In the genomic region with DNA sequence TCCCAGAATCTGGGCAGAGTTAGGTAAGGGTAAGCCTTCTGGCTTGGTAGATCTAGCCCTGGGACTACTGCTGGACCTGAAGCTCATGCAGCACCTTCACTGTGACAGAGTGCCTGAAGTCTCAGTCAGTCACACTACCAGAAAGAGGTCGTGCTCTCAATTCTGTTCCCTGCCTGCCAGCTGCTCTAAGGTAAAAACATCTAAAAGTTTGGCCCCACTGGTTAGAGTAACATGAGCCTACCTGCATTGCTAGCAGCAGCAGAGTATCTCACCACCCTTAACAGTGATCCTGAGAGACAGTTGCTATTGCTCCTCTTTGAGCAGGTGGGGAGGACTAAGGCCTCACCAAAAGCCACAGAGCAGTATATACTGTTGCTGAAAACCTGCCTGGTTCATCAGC, we compare ENCODE assay signal across 23 mouse cellular contexts.
DNase-seq lines count a peak whose midpoint lies in the region; ATAC-seq and TF ChIP-seq lines count a peak whose summit lies in the region.
"Had no signal": no experiment of that assay in that cellular context is flagged by ENCODE, and none has a peak within 500 bp of the region (broad histone marks: within the 10 kb centered on the region; RNA-seq: fewer than 3 reads in every experiment).

No protein-coding gene starts in this region.

- no peak for TF ChIP-seq POLR2A in thymus, adult 2 months (IDR thresholded peaks at IDR 0.05; ENCODE audit: control insufficient read depth, extremely low read depth, insufficient read depth, low read length, poor library complexity)

- H3K4me2 ChIP-seq in heart, embryonic 16.5 days (ENCODE audit: low read depth, low read length): no peak overlapping the region
- H3K4me2 ChIP-seq: embryonic facial prominence, embryonic 12.5 days; forebrain, embryonic 13.5 days; forebrain, embryonic 15.5 days had no signal

- H3K9me3 ChIP-seq in heart, embryonic 16.5 days (replicated peaks; ENCODE audit: control insufficient read depth, low read length): no peaks in the 10 kb centered on the region
- H3K9me3 ChIP-seq: embryonic facial prominence, embryonic 10.5 days; embryonic facial prominence, embryonic 12.5 days; forebrain, embryonic 13.5 days; forebrain, embryonic 15.5 days; G1E had no signal

- DNase-seq in heart, postnatal 14 days: no peak
- DNase-seq in thymus, adult 2 months: no peak
- DNase-seq in thymus, postnatal 36 days: no peak
- peak; percentile 54 for DNase-seq in thymus, postnatal 14 days
- no peak for DNase-seq in thymus, adult 18-20 months
- DNase-seq: adrenal gland, adult 8-10 months; adrenal gland, postnatal 14 days; adrenal gland, postnatal 36 days; B cell, adult 2 months; cerebellum, adult 11-12 months; cerebellum, adult 2 months; cerebellum, adult 9-10 months; cerebellum, postnatal 10 days had no signal

- H3K27me3 ChIP-seq in heart, embryonic 16.5 days (ENCODE audit: control insufficient read depth, insufficient read depth, low read length): no peaks in the 10 kb centered on the region
- H3K27me3 ChIP-seq in thymus, adult 2 months (ENCODE audit: control insufficient read depth, insufficient read depth, low read length): no peaks in the 10 kb centered on the region
- H3K27me3 ChIP-seq: CH12.LX; embryonic facial prominence, embryonic 12.5 days; forebrain, embryonic 13.5 days; forebrain, embryonic 15.5 days; Patski had no signal

- no peak overlapping the region for H3K9ac ChIP-seq in heart, embryonic 16.5 days (ENCODE audit: low read length)
- H3K9ac ChIP-seq: embryonic facial prominence, embryonic 12.5 days; forebrain, embryonic 13.5 days; forebrain, embryonic 15.5 days had no signal

- H3K27ac ChIP-seq in heart, embryonic 16.5 days (ENCODE audit: low read length): no peak overlapping the region
- peak overlapping the region; percentile 94 for H3K27ac ChIP-seq in thymus, adult 2 months (ENCODE audit: control insufficient read depth, insufficient read depth, low read length)
- H3K27ac ChIP-seq: embryonic facial prominence, embryonic 10.5 days; embryonic facial prominence, embryonic 12.5 days; forebrain, embryonic 13.5 days; forebrain, embryonic 15.5 days had no signal

- WGBS in heart, embryonic 16.5 days: 63% methylated on average over 1 of the region's 1 CpGs
- 15% methylated on average over 1 of the region's 1 CpGs for WGBS in thymus, adult 2 months

- H3K4me1 ChIP-seq in heart, embryonic 16.5 days (ENCODE audit: control insufficient read depth, insufficient read depth, low read length): peaks cover 13% of the 10 kb centered on the region
- peaks cover 56% of the 10 kb centered on the region for H3K4me1 ChIP-seq in thymus, adult 2 months (replicated peaks; ENCODE audit: control insufficient read depth, insufficient read depth, low read length)
- H3K4me1 ChIP-seq: embryonic facial prominence, embryonic 12.5 days; forebrain, embryonic 15.5 days had no signal

- no peak for TF ChIP-seq CTCF in thymus, adult 2 months (IDR thresholded peaks at IDR 0.05; ENCODE audit: borderline replicate concordance, control insufficient read depth, extremely low read depth, insufficient read depth, low read length, poor library complexity)

- intact Hi-C loops in heart, postnatal 14 days (cut with DNase I): no loop called here

- no peak overlapping the region for H3K4me3 ChIP-seq in heart, embryonic 16.5 days (ENCODE audit: low read length)
- H3K4me3 ChIP-seq in thymus, adult 2 months (ENCODE audit: control insufficient read depth, insufficient read depth, low read length): no peak overlapping the region
- H3K4me3 ChIP-seq: embryonic facial prominence, embryonic 10.5 days; embryonic facial prominence, embryonic 12.5 days; forebrain, embryonic 13.5 days; forebrain, embryonic 15.5 days had no signal

- 0 out of 2 replicates have a peak, but pooled peaks have one; percentile 37 for ATAC-seq in heart, embryonic 16.5 days (replicated peaks; ENCODE audit: extremely low read depth, insufficient read depth, low FRiP score)
- ATAC-seq: activated CD4-positive, CD25-positive, alpha-beta regulatory T cell, adult 4 months; CD4-positive, CD25-positive, alpha-beta regulatory T cell, adult 4 months; forebrain, embryonic 13.5 days; forebrain, embryonic 15.5 days; Patski had no signal

- no peaks in the 10 kb centered on the region for H3K36me3 ChIP-seq in heart, embryonic 16.5 days (ENCODE audit: control insufficient read depth, insufficient read depth)
- no peaks in the 10 kb centered on the region for H3K36me3 ChIP-seq in thymus, adult 2 months (ENCODE audit: control insufficient read depth, insufficient read depth, low read length)
- H3K36me3 ChIP-seq: embryonic facial prominence, embryonic 10.5 days; embryonic facial prominence, embryonic 12.5 days; forebrain, embryonic 15.5 days had no signal
